Mouse (Mus musculus) stomach, embryonic 14.5 days (tissue): ENCODE measurements around the gene Nphp3. TPM values are rescaled to one million over a fixed set of nuclear protein-coding genes. Genes with fewer than 3 reads are reported as not detected.

ENCODE experiments used
- polyA plus RNA-seq: library from polyadenylated mRNA; unstranded; fragments of >200 nt; fragmentation: Nextera tagmentation; extraction: Ambion mirVana; gene quantifications from 2 replicates; pipeline ENCODE4 v1.2.1, GENCODE M21; 2014

The Nphp3 gene
- polyA plus RNA-seq, 1 experiment from 2014 or later = 7.3 TPM

Other genes with a start within 250 kb of the Nphp3 start
- 23.1 and 24.0 TPM in 2 replicates for gene Tmem108, start 240.7 kb upstream of the Nphp3 start, polyA plus RNA-seq
- not detected in 2 replicates for gene Gm28305, start 38.1 kb downstream of the Nphp3 start, polyA plus RNA-seq
- 54.0 and 56.9 TPM in 2 replicates for gene Uba5, start 60.6 kb downstream of the Nphp3 start, polyA plus RNA-seq
- gene Acad11, start 60.8 kb downstream of the Nphp3 start, polyA plus RNA-seq = 7.4 and 7.9 TPM in 2 replicates
- gene Ackr4, start 124.4 kb downstream of the Nphp3 start, polyA plus RNA-seq = 1.1 and 1.8 TPM in 2 replicates